Mouse (Mus musculus): ENCODE measurements around the gene Dlgap3. TPM values are rescaled to one million over a fixed set of nuclear protein-coding genes. Genes with fewer than 3 reads are reported as not detected.

The Dlgap3 gene
- polyA plus RNA-seq, 1 experiment from 2014 or later: 1.4 TPM

GRCm38 (mm10) chr4:127279241-127279640 lies 110.2 kb downstream of the Dlgap3 start:
- ATAC-seq (replicated peaks; ENCODE audit: insufficient number of reproducible peaks, low FRiP score, low TSS enrichment): no peak
- Histone ChIP-seq H3K4me2 (no peak overlapping the region), H3K4me1 (ENCODE audit: control insufficient read depth, insufficient read depth, low read length) (peaks cover 5% of the 10 kb centered on the region), H3K9ac (ENCODE audit: low read depth, low read length) (no peak overlapping the region), H3K4me3 (ENCODE audit: low read depth, low read length) (no peak overlapping the region), H3K9me3 (replicated peaks; ENCODE audit: control insufficient read depth, low read length) (no peaks in the 10 kb centered on the region), H3K36me3 (ENCODE audit: control insufficient read depth, insufficient read depth, low read length) (no peaks in the 10 kb centered on the region), H3K27me3 (ENCODE audit: control insufficient read depth, insufficient read depth, low read length) (no peaks in the 10 kb centered on the region), H3K27ac (ENCODE audit: low read depth, low read length) (no peak overlapping the region)
- 70% methylated on average over 9 of the region's 9 CpGs for WGBS (ENCODE audit: insufficient replicate concordance)

Other genes starting within 250 kb of the Dlgap3 start
- 16.1 and 17.9 TPM in 2 replicates for gene Zmym4, start 201.1 kb upstream of the Dlgap3 start, polyA plus RNA-seq (2014; fragmentation: Nextera tagmentation; extraction: Ambion mirVana)
- gene Sfpq, start 147.9 kb upstream of the Dlgap3 start, polyA plus RNA-seq (2014; fragmentation: Nextera tagmentation; extraction: Ambion mirVana): 58.6 and 78.9 TPM in 2 replicates
- 16.9 and 18.2 TPM in 2 replicates for gene Zmym1, start 108.1 kb upstream of the Dlgap3 start, polyA plus RNA-seq (2014; fragmentation: Nextera tagmentation; extraction: Ambion mirVana)
- gene Zmym6, start 91.8 kb upstream of the Dlgap3 start, polyA plus RNA-seq (2014; fragmentation: Nextera tagmentation; extraction: Ambion mirVana): 13.0 and 15.3 TPM in 2 replicates
- 13.9 and 14.2 TPM in 2 replicates for gene Tmem35b, start 45.5 kb upstream of the Dlgap3 start, polyA plus RNA-seq (2014; fragmentation: Nextera tagmentation; extraction: Ambion mirVana)
- gene Smim12, start 74.6 kb downstream of the Dlgap3 start, polyA plus RNA-seq (2014; fragmentation: Nextera tagmentation; extraction: Ambion mirVana): 62.2 and 67.7 TPM in 2 replicates
- gene Gja4, start 144.8 kb downstream of the Dlgap3 start, polyA plus RNA-seq (2014; fragmentation: Nextera tagmentation; extraction: Ambion mirVana): 40.6 and 41.5 TPM in 2 replicates
- gene Gjb3, start 161.6 kb downstream of the Dlgap3 start, polyA plus RNA-seq (2014; fragmentation: Nextera tagmentation; extraction: Ambion mirVana): 0.16 and 0.41 TPM in 2 replicates
- gene Gjb4, start 184.9 kb downstream of the Dlgap3 start, polyA plus RNA-seq (2014; fragmentation: Nextera tagmentation; extraction: Ambion mirVana): not detected in 2 replicates
- 0.45 and 0.70 TPM in 2 replicates for gene Gjb5, start 189.0 kb downstream of the Dlgap3 start, polyA plus RNA-seq (2014; fragmentation: Nextera tagmentation; extraction: Ambion mirVana)

Measured in heart, embryonic 11.5 days (tissue).